Mouse (Mus musculus) adrenal gland, adult 18-20 months (tissue): ENCODE results near the gene Phf14. TPM values are rescaled to one million over a fixed set of nuclear protein-coding genes. Genes with fewer than 3 reads are reported as not detected.
"Not testable (repeated sequence)": the region's sequence is repeated elsewhere in the genome, so short reads cannot be mapped to it uniquely, and the experiment has no call there.

Experiments used
- DNase-seq, 2 experiments: peaks; one replicate each; pipeline ENCODE4 v3.0.0; 2021 to 2022; ENCODE audit warnings: low spot score in 2 of 2
- long read RNA-seq, 2 experiments: library from polyadenylated mRNA; stranded (forward); transcript quantifications; one replicate each; pipeline ENCODE4 v2.0.0; 2021
- total RNA-seq, 2 experiments: library from RNA; stranded (reverse); gene quantifications; 1 replicate in 1 of 2; 2 replicates in 1 of 2; pipeline ENCODE4 v1.2.3; 2021

Phf14 gene
- 10 to 100 TPM; 20.3 to 27.3 TPM for total RNA-seq
- long read RNA-seq, experiment 1, transcript Phf14-203 (18 exons, 3,336 nt): major isoform, 8 of 21 reads
- long read RNA-seq, experiment 1, partial matches to known transcripts: 1 of 21 reads
- long read RNA-seq, experiment 1, other reads (novel, unspliced or antisense): 9 of 21 reads
- long read RNA-seq, experiment 2, transcript Phf14-203 (18 exons, 3,336 nt): major isoform, 17 of 47 reads
- long read RNA-seq, experiment 2, partial matches to known transcripts: 4 of 47 reads
- long read RNA-seq, experiment 2, other reads (novel, unspliced or antisense): 18 of 47 reads

- DNase-seq: peak; percentile 87 to 89
Observed at GRCm38 (mm10) chr6:11907269-11908032, at the start of gene Phf14, which contains the start of gene Ndufa4. Phf14 (plus strand) TSS chr6:11907809. Ndufa4 (minus strand) TSS chr6:11907497.

GRCm38 (mm10) chr6:11875364-11875763 lies 32.2 kb upstream of the Phf14 start:
- not testable (repeated sequence) for DNase-seq

GRCm38 (mm10) chr6:11900809-11901310 lies 6.7 kb upstream of the Phf14 start:
- no peak for DNase-seq

- DNase-seq: no peak
Observed at GRCm38 (mm10) chr6:11906890-11907268, 730 bp upstream of the Phf14 start.

- no peak for DNase-seq
Observed at GRCm38 (mm10) chr6:11908170-11908569, 561 bp downstream of the Phf14 start.

GRCm38 (mm10) chr6:11925496-11926041 lies 18.0 kb downstream of the Phf14 start:
- peak; percentile 77 to 79 for DNase-seq

- DNase-seq: peak; percentile 22 to 36
Observed at GRCm38 (mm10) chr6:11926082-11926595, 18.5 kb downstream of the Phf14 start.

- no peak for DNase-seq
Observed at GRCm38 (mm10) chr6:11927485-11927884, 19.9 kb downstream of the Phf14 start.

- DNase-seq: no peak
Observed at GRCm38 (mm10) chr6:11933403-11933802, 25.8 kb downstream of the Phf14 start.

GRCm38 (mm10) chr6:11940895-11941294 lies 33.3 kb downstream of the Phf14 start:
- DNase-seq: no peak

GRCm38 (mm10) chr6:11942089-11942488 lies 34.5 kb downstream of the Phf14 start:
- DNase-seq: no peak

- DNase-seq: no peak
Observed at GRCm38 (mm10) chr6:11948100-11948499, 40.5 kb downstream of the Phf14 start.

GRCm38 (mm10) chr6:11960172-11960571 lies 52.6 kb downstream of the Phf14 start:
- DNase-seq: no peak

GRCm38 (mm10) chr6:11993782-11994181 lies 86.2 kb downstream of the Phf14 start:
- no peak for DNase-seq

- DNase-seq: peak in 1 of 2 experiments; percentile 28
Observed at GRCm38 (mm10) chr6:11998576-11998975, 91.0 kb downstream of the Phf14 start.

- no peak for DNase-seq
Observed at GRCm38 (mm10) chr6:11999506-11999905, 91.9 kb downstream of the Phf14 start.

GRCm38 (mm10) chr6:12005455-12005854 lies 97.8 kb downstream of the Phf14 start:
- no peak for DNase-seq

- no peak for DNase-seq
Observed at GRCm38 (mm10) chr6:12006001-12006400, 98.4 kb downstream of the Phf14 start.

- no peak for DNase-seq
Observed at GRCm38 (mm10) chr6:12012103-12012502, 104.5 kb downstream of the Phf14 start.

GRCm38 (mm10) chr6:12014035-12014434 lies 106.4 kb downstream of the Phf14 start:
- DNase-seq: no peak

GRCm38 (mm10) chr6:12014733-12015132 lies 107.1 kb downstream of the Phf14 start:
- DNase-seq: no peak

- no peak for DNase-seq
Observed at GRCm38 (mm10) chr6:12019736-12020135, 112.1 kb downstream of the Phf14 start.
